Mouse (Mus musculus) small intestine, adult 2 months (tissue): Measurements from ENCODE around the gene Oxtr. TPM values are rescaled to one million over a fixed set of nuclear protein-coding genes. Genes with fewer than 3 reads are reported as not detected.

Source experiments
- H3K27ac ChIP-seq: fragments of 200-500 bp; 2 replicates; pipeline ENCODE4 v1.5.1; 2012; ENCODE audit warnings: low read depth, low read length, control low read depth, inconsistent platforms; ENCODE audit not compliant: insufficient read depth
- H3K27me3 ChIP-seq: fragments of 200-500 bp; 2 replicates; pipeline ENCODE4 v1.6.1; 2012; ENCODE audit warnings: mild to moderate bottlenecking, moderate library complexity, low read length, inconsistent platforms; ENCODE audit not compliant: control insufficient read depth, insufficient read depth
- H3K36me3 ChIP-seq: fragments of 200-500 bp; 2 replicates; pipeline ENCODE4 v1.6.1; 2012; ENCODE audit warnings: mild to moderate bottlenecking, low read length, control low read depth, inconsistent platforms; ENCODE audit not compliant: control insufficient read depth, insufficient read depth
- H3K4me1 ChIP-seq: fragments of 200-500 bp; 2 replicates; pipeline ENCODE4 v1.6.1; 2012; ENCODE audit warnings: low read length, inconsistent platforms, mixed read lengths; ENCODE audit not compliant: control insufficient read depth, insufficient read depth, insufficient read length
- H3K4me3 ChIP-seq: fragments of 200-500 bp; 2 replicates; pipeline ENCODE4 v1.5.1; 2012; ENCODE audit warnings: low read depth, mild to moderate bottlenecking, control low read depth, inconsistent platforms, low read length, moderate library complexity
- CTCF ChIP-seq: fragments of 200-500 bp; IDR thresholded peaks from 2 replicates; pipeline ENCODE4 v1.5.1; 2012; ENCODE audit warnings: low read depth, mild to moderate bottlenecking, control low read depth, inconsistent platforms, low read length, moderate library complexity, mixed read lengths; ENCODE audit not compliant: insufficient replicate concordance, insufficient read length; ENCODE audit errors: extremely low read depth
- POLR2A ChIP-seq: fragments of 200-500 bp; IDR thresholded peaks from 2 replicates; pipeline ENCODE4 v1.6.1; 2012; ENCODE audit warnings: low read depth, mild to moderate bottlenecking, control low read depth, inconsistent platforms, low read length, moderate library complexity
- WGBS: fragments of 180-500 bp; shearing (Covaris S2); methylation state at CpG from one replicate; pipeline ENCODE4 v1.1.7; 2018; 5-methylcytosine and 5-hydroxymethylcytosine counted together
- polyA plus RNA-seq: library from polyadenylated mRNA; depleted of rRNA; stranded (reverse); fragments of >200 nt; gene quantifications from 2 replicates; pipeline ENCODE4 v1.2.3, GENCODE M21; 2012; rRNA removed

Oxtr gene
- 0.08 and 0.11 TPM in 2 replicates for polyA plus RNA-seq

DNA sequence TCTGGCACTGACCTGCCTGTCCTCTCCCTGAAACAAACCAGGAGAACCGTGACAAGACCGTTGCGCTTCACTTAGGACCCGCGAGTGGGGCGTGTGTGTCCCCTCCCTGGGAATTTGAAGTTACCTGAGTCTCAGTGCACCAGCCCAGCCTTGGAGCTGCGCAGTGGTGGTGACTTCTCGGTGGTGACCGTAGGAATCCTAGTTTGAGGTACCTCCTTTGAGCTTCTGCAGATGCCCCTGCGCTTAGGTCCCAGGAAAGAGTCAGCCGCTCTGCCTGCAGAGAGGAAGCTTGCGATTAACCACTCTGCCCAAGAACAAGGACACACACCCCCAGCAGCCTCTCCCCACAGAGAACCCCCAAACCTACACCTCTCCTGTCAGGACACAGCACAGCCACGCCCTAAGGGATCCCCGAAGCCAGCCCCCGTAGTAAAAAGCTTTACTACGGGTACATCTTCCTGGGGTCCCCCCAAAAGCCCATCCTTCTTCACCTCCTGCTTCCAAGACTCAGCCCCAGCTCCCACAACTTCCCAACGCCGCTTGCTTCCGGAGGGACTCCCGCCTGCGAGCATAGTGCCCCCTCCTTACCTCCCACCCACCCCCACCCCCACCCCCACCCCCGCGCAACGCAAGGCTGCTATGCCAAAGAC is at the start of gene Oxtr:
Gene Oxtr, minus strand, starts transcription at position 34 of the 650 bp plus-strand sequence.
- Histone ChIP-seq H3K27ac (no peak within 1 kb of the TSS), H3K4me1 (peaks cover 9% of the 10 kb centered on the region), H3K36me3 (no peaks in the 10 kb centered on the region), H3K27me3 (peaks cover 24% of the 10 kb centered on the region), H3K4me3 (peak within 1 kb of the TSS; percentile 56)
- TF ChIP-seq POLR2A (no peak), CTCF (no peak)
- 7% methylated on average over 24 of the region's 24 CpGs for WGBS

DNA sequence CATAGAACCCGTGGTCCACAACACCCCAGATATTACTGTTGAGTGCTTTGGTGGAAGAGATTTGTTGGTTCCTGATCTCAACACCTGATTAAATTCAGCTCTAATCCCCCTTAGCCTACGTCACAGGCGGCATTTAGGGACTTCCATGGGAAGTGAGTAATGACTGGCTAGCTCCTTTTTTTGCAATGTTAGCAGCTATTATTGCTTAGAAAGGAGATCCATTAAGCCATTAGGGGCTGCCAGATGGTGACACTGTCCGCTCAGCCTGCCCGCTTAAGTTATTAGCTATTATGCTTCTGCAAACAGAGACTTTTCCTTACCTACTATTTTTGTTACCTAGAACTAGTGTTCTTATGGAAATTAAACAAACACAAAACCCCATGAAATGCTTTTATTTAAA is 35.7 kb upstream of the Oxtr start:
- Histone ChIP-seq H3K4me1 (no peaks in the 10 kb centered on the region), H3K27me3 (no peaks in the 10 kb centered on the region), H3K36me3 (no peaks in the 10 kb centered on the region), H3K27ac (no peak overlapping the region), H3K4me3 (no peak overlapping the region)
- 73% methylated on average over 5 of the region's 5 CpGs for WGBS
- TF ChIP-seq POLR2A, result no peak
- TF ChIP-seq CTCF, result no peak

DNA sequence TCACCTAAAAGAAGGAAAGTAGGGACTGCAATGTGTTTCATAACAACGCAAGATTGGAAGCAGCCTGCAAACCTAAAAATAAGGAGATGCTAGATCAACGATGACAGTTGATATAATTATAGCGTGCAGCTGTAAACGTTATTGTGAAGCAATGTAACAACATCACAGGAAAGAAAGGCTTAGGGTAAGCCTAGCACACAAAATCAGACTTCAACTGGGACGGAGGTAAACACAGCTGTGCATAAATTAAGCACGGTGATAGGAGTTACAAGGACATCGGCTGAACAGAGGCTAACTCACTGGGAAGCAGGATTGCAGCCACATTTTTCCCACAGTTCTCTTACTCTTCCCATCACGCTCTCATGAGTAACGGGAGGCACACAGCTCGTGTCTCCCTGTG is 34.7 kb upstream of the Oxtr start:
- WGBS, result 47% methylated on average over 10 of the region's 10 CpGs
- Histone ChIP-seq H3K4me3 (no peak overlapping the region), H3K27me3 (no peaks in the 10 kb centered on the region), H3K4me1 (no peaks in the 10 kb centered on the region), H3K27ac (no peak overlapping the region), H3K36me3 (no peaks in the 10 kb centered on the region)
- no peak for TF ChIP-seq POLR2A
- TF ChIP-seq CTCF, result no peak

DNA sequence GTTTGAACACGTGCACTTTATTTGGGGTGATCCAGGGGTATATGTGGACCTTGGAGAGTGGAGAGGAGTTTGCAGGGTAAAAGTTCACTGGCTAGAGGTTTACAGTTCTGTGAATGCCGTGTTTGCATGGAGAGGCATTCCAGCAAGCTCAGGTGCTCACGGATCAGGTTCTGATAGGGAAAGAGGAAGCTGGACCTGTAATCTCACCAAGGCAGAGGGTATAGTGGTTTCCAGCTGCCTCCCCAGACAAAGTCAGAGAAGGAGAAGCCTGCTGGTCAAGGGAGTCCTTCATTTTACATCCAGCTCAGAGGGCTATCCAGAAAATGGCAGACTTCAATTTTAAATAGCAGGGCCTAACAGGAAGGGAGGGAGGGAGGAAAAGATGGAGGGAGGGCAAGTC is 28.2 kb upstream of the Oxtr start:
- H3K27ac ChIP-seq, result no peak overlapping the region
- H3K36me3 ChIP-seq, result no peaks in the 10 kb centered on the region
- WGBS, result 53% methylated on average over 3 of the region's 3 CpGs
- no peak for TF ChIP-seq CTCF
- TF ChIP-seq POLR2A, result no peak
- no peaks in the 10 kb centered on the region for H3K4me1 ChIP-seq
- no peak overlapping the region for H3K4me3 ChIP-seq
- no peaks in the 10 kb centered on the region for H3K27me3 ChIP-seq

DNA sequence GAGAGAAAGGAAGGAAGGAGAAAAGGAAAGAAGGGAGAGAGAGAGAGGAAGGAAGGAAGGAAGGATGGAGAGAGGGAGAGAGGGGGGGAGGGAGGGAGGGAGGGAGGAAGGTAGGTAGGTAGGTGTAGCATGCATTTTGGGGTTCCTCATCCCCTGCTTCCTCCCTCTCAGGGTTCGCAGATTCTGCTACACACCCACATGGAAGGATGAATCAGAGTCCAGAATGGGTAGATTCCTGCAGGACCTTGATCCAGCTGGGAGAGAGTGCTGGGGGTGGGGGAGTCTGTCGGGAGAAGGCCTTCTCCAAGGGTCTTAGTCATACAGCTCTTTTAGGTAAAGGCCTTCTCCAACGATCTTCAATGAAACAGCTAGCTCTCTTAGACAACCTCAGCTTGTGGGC is 27.8 kb upstream of the Oxtr start:
- no peak overlapping the region for H3K27ac ChIP-seq
- H3K4me3 ChIP-seq, result no peak overlapping the region
- no peak for TF ChIP-seq CTCF
- TF ChIP-seq POLR2A, result no peak
- no peaks in the 10 kb centered on the region for H3K36me3 ChIP-seq
- WGBS, result 68% methylated on average over 3 of the region's 3 CpGs
- no peaks in the 10 kb centered on the region for H3K4me1 ChIP-seq
- no peaks in the 10 kb centered on the region for H3K27me3 ChIP-seq

DNA sequence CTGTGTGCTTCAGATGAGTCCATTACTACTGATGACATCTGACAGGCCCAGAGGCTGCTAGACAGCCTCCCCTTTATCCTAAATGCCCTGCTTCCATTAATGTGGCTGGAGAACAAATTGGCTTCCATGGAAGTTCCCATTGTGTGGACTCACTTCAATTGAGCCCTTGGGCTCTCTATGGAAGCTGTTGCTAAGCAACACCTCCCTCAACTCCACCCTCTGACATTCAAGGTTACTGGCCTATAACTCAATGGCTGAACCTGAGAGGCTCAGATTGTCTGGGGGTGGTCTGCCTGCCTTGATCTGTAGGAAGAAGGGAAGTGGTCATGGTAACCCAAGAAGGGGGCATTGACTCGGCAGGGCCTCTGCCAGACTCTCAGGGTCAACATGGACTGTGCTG is 26.8 kb upstream of the Oxtr start:
- 32% methylated on average over 1 of the region's 1 CpGs for WGBS
- H3K4me1 ChIP-seq, result no peaks in the 10 kb centered on the region
- H3K4me3 ChIP-seq, result no peak overlapping the region
- no peaks in the 10 kb centered on the region for H3K27me3 ChIP-seq
- no peaks in the 10 kb centered on the region for H3K36me3 ChIP-seq
- TF ChIP-seq CTCF, result no peak
- no peak for TF ChIP-seq POLR2A
- H3K27ac ChIP-seq, result no peak overlapping the region

DNA sequence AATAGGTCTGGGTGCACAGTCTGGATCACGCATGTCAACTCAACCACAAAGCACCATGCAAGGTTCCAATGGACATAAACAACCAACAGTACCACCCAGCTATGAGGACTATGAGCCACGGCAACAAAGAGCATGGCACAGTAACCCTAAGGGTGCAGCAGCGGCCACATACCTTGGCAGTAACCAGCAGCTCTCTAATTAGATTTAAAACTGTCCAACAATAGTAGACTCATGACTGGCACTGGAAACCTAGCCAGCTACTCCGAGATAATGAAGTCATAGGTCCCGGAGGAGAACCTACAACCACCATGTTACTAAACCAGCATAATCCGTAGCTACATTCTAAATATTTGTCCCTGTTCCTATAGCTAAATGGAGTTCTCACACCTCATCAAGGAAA is 24.8 kb upstream of the Oxtr start:
- no peaks in the 10 kb centered on the region for H3K4me1 ChIP-seq
- H3K4me3 ChIP-seq, result no peak overlapping the region
- no peak overlapping the region for H3K27ac ChIP-seq
- no peaks in the 10 kb centered on the region for H3K27me3 ChIP-seq
- no peaks in the 10 kb centered on the region for H3K36me3 ChIP-seq
- WGBS, result 90% methylated on average over 6 of the region's 6 CpGs
- TF ChIP-seq POLR2A (no peak), CTCF (no peak)
